In the genomic region with DNA sequence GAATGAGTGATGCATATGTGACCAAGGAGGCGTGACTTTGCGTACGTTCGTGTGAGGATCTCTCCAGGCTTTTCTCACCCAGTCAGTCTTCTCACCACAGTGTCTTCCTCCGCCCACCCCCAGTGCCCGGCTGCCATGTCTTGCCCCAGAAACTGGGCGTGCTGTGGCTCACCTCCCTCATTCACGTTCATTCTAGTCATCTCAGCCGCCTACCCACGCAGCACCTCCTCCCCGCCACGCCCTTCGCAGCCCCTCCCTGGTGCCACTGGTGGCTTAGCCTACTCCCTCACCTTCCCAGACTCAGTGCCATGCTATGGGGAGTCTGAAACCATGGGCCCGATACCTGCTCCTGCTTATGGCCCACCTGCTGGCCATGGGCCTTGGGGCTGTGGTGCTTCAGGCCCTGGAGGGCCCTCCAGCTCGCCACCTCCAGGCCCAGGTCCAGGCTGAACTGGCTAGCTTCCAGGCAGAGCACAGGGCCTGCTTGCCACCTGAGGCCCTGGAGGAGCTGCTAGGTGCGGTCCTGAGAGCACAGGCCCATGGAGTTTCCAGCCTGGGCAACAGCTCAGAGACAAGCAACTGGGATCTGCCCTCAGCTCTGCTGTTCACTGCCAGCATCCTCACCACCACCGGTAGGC, we compare ENCODE assay signal across 9 mouse cellular contexts. TPM values are rescaled to one million over a fixed set of nuclear protein-coding genes. Genes with fewer than 3 reads are reported as not detected.
DNase-seq lines count a peak whose midpoint lies in the region; ATAC-seq and TF ChIP-seq lines count a peak whose summit lies in the region.
"Had no signal": no experiment of that assay in that cellular context is flagged by ENCODE, and none has a peak within 500 bp of the region (broad histone marks: within the 10 kb centered on the region; RNA-seq: fewer than 3 reads in every experiment).

A gene (plus strand): TSS at position 205 of the 638 bp plus-strand sequence.

- no peak within 1 kb of the TSS for H3K4me2 ChIP-seq in heart, embryonic 16.5 days (ENCODE audit: low read depth, low read length)
- H3K4me2 ChIP-seq in intestine, postnatal 0 days (replicated peaks; ENCODE audit: low read depth): peak within 1 kb of the TSS; percentile 27
- H3K4me2 ChIP-seq in myocyte (ENCODE audit: low read depth): no peak within 1 kb of the TSS

- TF ChIP-seq POLR2A in bone marrow, adult 2 months (IDR thresholded peaks at IDR 0.05; ENCODE audit: borderline replicate concordance, control insufficient read depth, low read depth, low read length): no peak
- no peak for TF ChIP-seq POLR2A in myocyte (IDR thresholded peaks at IDR 0.05; ENCODE audit: insufficient read length, low read depth)

- intact Hi-C loops in heart, postnatal 10 days (cut with DNase I): no loop called here
- intact Hi-C loops in left cerebral cortex, postnatal 10 days (cut with DNase I): no loop called here

- no peaks in the 10 kb centered on the region for H3K9me3 ChIP-seq in heart, embryonic 16.5 days (replicated peaks; ENCODE audit: control insufficient read depth, low read length)
- no peaks in the 10 kb centered on the region for H3K9me3 ChIP-seq in intestine, postnatal 0 days (ENCODE audit: control insufficient read depth)

- no peak within 1 kb of the TSS for H3K4me3 ChIP-seq in heart, embryonic 16.5 days (ENCODE audit: low read length)
- H3K4me3 ChIP-seq in bone marrow, adult 2 months (replicated peaks; ENCODE audit: control insufficient read depth, low read depth, low read length): no peak within 1 kb of the TSS
- no peak within 1 kb of the TSS for H3K4me3 ChIP-seq in intestine, postnatal 0 days (ENCODE audit: low read depth, low read length)
- H3K4me3 ChIP-seq in myocyte: no peak within 1 kb of the TSS
- no peak within 1 kb of the TSS for H3K4me3 ChIP-seq in layer of hippocampus, adult 2 months

- H3K4me1 ChIP-seq in heart, embryonic 16.5 days (ENCODE audit: control insufficient read depth, insufficient read depth, low read length): peaks cover 17% of the 10 kb centered on the region
- H3K4me1 ChIP-seq in bone marrow, adult 2 months (ENCODE audit: control insufficient read depth, insufficient read depth, low read length): peaks cover 6% of the 10 kb centered on the region
- H3K4me1 ChIP-seq in intestine, postnatal 0 days (replicated peaks; ENCODE audit: control insufficient read depth, insufficient read depth, low read length): no peaks in the 10 kb centered on the region

- no peak within 1 kb of the TSS for H3K9ac ChIP-seq in heart, embryonic 16.5 days (ENCODE audit: low read length)
- H3K9ac ChIP-seq in intestine, postnatal 0 days (ENCODE audit: low read depth, low read length): no peak within 1 kb of the TSS

- peaks cover 39% of the 10 kb centered on the region for H3K36me3 ChIP-seq in heart, embryonic 16.5 days (ENCODE audit: control insufficient read depth, insufficient read depth)
- peaks cover 69% of the 10 kb centered on the region for H3K36me3 ChIP-seq in intestine, postnatal 0 days (ENCODE audit: control insufficient read depth, insufficient read depth)
- peaks cover 32% of the 10 kb centered on the region for H3K36me3 ChIP-seq in myocyte (ENCODE audit: control insufficient read depth, insufficient read depth)

- H3K27ac ChIP-seq in heart, embryonic 16.5 days (ENCODE audit: low read length): peak within 1 kb of the TSS; percentile 33
- peak within 1 kb of the TSS; percentile 37 for H3K27ac ChIP-seq in bone marrow, adult 2 months (ENCODE audit: control insufficient read depth, insufficient read depth, low read depth, low read length, poor library complexity)
- peak within 1 kb of the TSS; percentile 22; the same call in 1 of the 2 replicates for H3K27ac ChIP-seq in intestine, postnatal 0 days (ENCODE audit: low read depth, low read length)
- no peak within 1 kb of the TSS for H3K27ac ChIP-seq in layer of hippocampus, adult 2 months

- no peak for TF ChIP-seq CTCF in bone marrow, adult 2 months (IDR thresholded peaks at IDR 0.05; ENCODE audit: control insufficient read depth, insufficient read depth, low read length)
- TF ChIP-seq CTCF in intestine, postnatal 0 days (IDR thresholded peaks at IDR 0.05; ENCODE audit: low read depth): no peak; the same call in 1 of the 2 replicates
- TF ChIP-seq CTCF in layer of hippocampus, adult 2 months (conservative IDR thresholded peaks at IDR 0.05): no peak

- WGBS in heart, embryonic 16.5 days: 69% methylated on average over 17 of the region's 17 CpGs
- WGBS in bone marrow, adult 2 months: 66% methylated on average over 17 of the region's 17 CpGs
- 59% methylated on average over 17 of the region's 17 CpGs for whole genome bisulfite sequencing in intestine, postnatal 0 days

- peak; percentile 32; the same call in 1 of the 2 replicates for ATAC-seq in heart, embryonic 16.5 days (replicated peaks; ENCODE audit: extremely low read depth, insufficient read depth, low FRiP score)
- ATAC-seq in intestine, postnatal 0 days: peak; percentile 17; the same call in 1 of the 2 replicates

- H3ac ChIP-seq in myocyte (ENCODE audit: control insufficient read depth, insufficient read length): no peak within 1 kb of the TSS

- no peak for DNase-seq in heart, postnatal 10 days
- no peak for DNase-seq in cerebellum, adult 9-10 months
- no peak for DNase-seq in layer of hippocampus, adult 2 months (ENCODE audit: low spot score in 2 of 2)
- no peak for DNase-seq in left cerebral cortex, postnatal 10 days (ENCODE audit: extremely low spot score in 1 of 2, low spot score in 2 of 2)

- no peaks in the 10 kb centered on the region for H3K79me2 ChIP-seq in myocyte (ENCODE audit: control insufficient read depth, insufficient read depth)

- no peaks in the 10 kb centered on the region for H3K27me3 ChIP-seq in heart, embryonic 16.5 days (ENCODE audit: control insufficient read depth, insufficient read depth, low read length)
- H3K27me3 ChIP-seq in intestine, postnatal 0 days (replicated peaks; ENCODE audit: control insufficient read depth, insufficient read depth, low read length): no peaks in the 10 kb centered on the region
- H3K27me3 ChIP-seq in myocyte (ENCODE audit: control insufficient read depth, insufficient read depth, insufficient read length): no peaks in the 10 kb centered on the region

TF ChIP-seq in myocyte, 11 proteins besides CTCF, POLR2A, EP300 and RAD21:
- TF ChIP-seq MYOG (IDR thresholded peaks at IDR 0.05; ENCODE audit: control insufficient read depth in 1 of 3, insufficient read depth in 1 of 3, insufficient read length in 2 of 3, low read depth in 2 of 3) (no peak), POLR2AphosphoS2 (IDR thresholded peaks at IDR 0.05; ENCODE audit: insufficient read length, low read depth) (peak; percentile 84), TCF3 (IDR thresholded peaks at IDR 0.05; ENCODE audit: insufficient read length, low read depth) (no peak)

RNA-seq across cellular contexts. Expression of the gene that starts here (rescaled TPM):
- polyA plus RNA-seq in heart, embryonic 16.5 days (2015; fragmentation: Nextera tagmentation; extraction: Ambion mirVana): 0.18 and 0.24 TPM in 2 replicates
- total RNA-seq in heart, postnatal 10 days (2021): not detected
- polyA plus RNA-seq in bone marrow, adult 2 months (2011; ENCODE audit: insufficient read depth, insufficient read length, low replicate concordance, missing spikeins): not detected in 2 replicates
- 0.12 and 0.21 TPM in 2 replicates for polyA plus RNA-seq in intestine, postnatal 0 days (2015; fragmentation: Nextera tagmentation; extraction: Ambion mirVana)
- polyA plus RNA-seq in myocyte (2012; fragmentation: generic; extraction: Trizol): 0.12 TPM
- total RNA-seq in layer of hippocampus, adult 2 months (2021): under 1 TPM in 1 of 2 experiments, not detected in 1; 0.36 TPM
- not detected for total RNA-seq in left cerebral cortex, postnatal 10 days (2021)
- total RNA-seq: left cerebral cortex, adult 18-20 months had no signal

Comparison
In these comparisons a context has a peak if more than half of its experiments do, and no peak if none do; other contexts are left out.
1. Peak in ATAC-seq and H3K27ac ChIP-seq in heart, embryonic 16.5 days; RNA of the gene not detected or under 1 TPM.
2. Peak in ATAC-seq, H3K27ac ChIP-seq and H3K4me2 ChIP-seq in intestine, postnatal 0 days; RNA of the gene not detected or under 1 TPM.